Mouse (Mus musculus) C2C12 (cell line): ENCODE measurements around the gene Mgmt.

Source experiments
- CEBPB ChIP-seq: IDR thresholded peaks from one replicate; pipeline ENCODE4 v1.6.1; 2011; ENCODE audit warnings: low read depth, mild to moderate bottlenecking, control low read depth, moderate library complexity
- CTCF ChIP-seq: IDR thresholded peaks from one replicate; pipeline ENCODE4 v1.5.1; 2011; ENCODE audit not compliant: control insufficient read depth, insufficient read depth, insufficient read length
- MAX ChIP-seq: IDR thresholded peaks from one replicate; pipeline ENCODE4 v1.6.1; 2011; ENCODE audit warnings: mild to moderate bottlenecking, control low read depth
- MYOD1 ChIP-seq: IDR thresholded peaks from one replicate; pipeline ENCODE4 v1.6.1; 2011; ENCODE audit warnings: low read depth; ENCODE audit not compliant: control insufficient read depth, insufficient read length
- MYOG ChIP-seq: IDR thresholded peaks from one replicate; pipeline ENCODE4 v1.6.1; 2011; ENCODE audit not compliant: control insufficient read depth, insufficient read length; ENCODE audit errors: extremely low read depth
- USF1 ChIP-seq: IDR thresholded peaks from one replicate; pipeline ENCODE4 v1.6.1; 2011; ENCODE audit warnings: low read depth, mild to moderate bottlenecking, control low read depth, moderate library complexity

DNA sequence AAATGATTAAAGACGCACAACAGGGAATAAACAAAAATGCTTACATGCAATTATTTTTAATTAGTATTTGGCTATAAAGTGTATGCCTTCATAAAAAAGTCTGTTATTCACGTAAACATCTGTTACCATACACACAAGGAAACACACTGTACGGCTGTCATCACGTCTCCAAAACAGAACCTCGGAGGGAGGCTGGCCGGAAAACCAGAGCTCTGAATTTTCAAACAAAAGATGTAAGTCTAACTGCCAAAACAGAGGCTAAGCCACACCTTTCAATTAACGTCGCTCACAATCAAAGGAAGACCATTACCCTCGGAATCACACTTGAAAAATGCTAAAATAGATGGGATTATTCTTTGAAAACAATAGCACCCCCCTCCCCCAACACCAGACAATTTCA, 49.1 kb upstream of the Mgmt start:
- TF ChIP-seq CTCF = no peak
- no peak for TF ChIP-seq MAX
- no peak for TF ChIP-seq CEBPB
- no peak for TF ChIP-seq USF1
- TF ChIP-seq MYOG = no peak
- no peak for TF ChIP-seq MYOD1
